Mouse (Mus musculus) liver, embryonic 11.5 days (tissue): Measurements from ENCODE around the gene Ccdc63. TPM values are rescaled to one million over a fixed set of nuclear protein-coding genes. Genes with fewer than 3 reads are reported as not detected.

Source experiments
- ATAC-seq: fragments of 200-750 bp; cut with Nextera tagmentation; replicated peaks from 2 replicates; pipeline ENCODE4 v1.8.0; 2017; ENCODE audit warnings: moderate number of reproducible peaks, mild to moderate bottlenecking, moderate TSS enrichment, moderate library complexity; ENCODE audit not compliant: low FRiP score
- DNase-seq: peaks from one replicate; pipeline ENCODE4 v3.0.0-alpha.2; 2017; ENCODE audit warnings: low spot score
- H3K27ac ChIP-seq: fragments of 300-500 bp; sonication (generic); 2 replicates; pipeline ENCODE4 v1.5.1; 2014; ENCODE audit warnings: mild to moderate bottlenecking, low read depth, low read length, control low read depth
- H3K27me3 ChIP-seq: fragments of 300-500 bp; sonication (generic); replicated peaks from 2 replicates; pipeline ENCODE4 v1.6.1; 2014; ENCODE audit warnings: low read length, mixed read lengths; ENCODE audit not compliant: control insufficient read depth, insufficient read depth
- H3K36me3 ChIP-seq: fragments of 300-500 bp; sonication (generic); 2 replicates; pipeline ENCODE4 v1.6.1; 2014; ENCODE audit warnings: mild to moderate bottlenecking, low read length, moderate library complexity, mixed read lengths; ENCODE audit not compliant: control insufficient read depth, insufficient read depth
- H3K4me1 ChIP-seq: fragments of 300-500 bp; sonication (generic); replicated peaks from 2 replicates; pipeline ENCODE4 v1.6.1; 2014; ENCODE audit warnings: low read length, mixed read lengths; ENCODE audit not compliant: control insufficient read depth, insufficient read depth
- H3K4me2 ChIP-seq: fragments of 300-500 bp; sonication (generic); 2 replicates; pipeline ENCODE4 v1.6.1; 2014; ENCODE audit warnings: mild to moderate bottlenecking, control low read depth, moderate library complexity
- H3K4me3 ChIP-seq: fragments of 300-500 bp; sonication (generic); 2 replicates; pipeline ENCODE4 v1.5.1; 2014; ENCODE audit warnings: low read depth, low read length, control low read depth
- H3K9ac ChIP-seq: fragments of 300-500 bp; sonication (generic); 2 replicates; pipeline ENCODE4 v1.6.1; 2014; ENCODE audit warnings: low read depth, low read length, control low read depth
- H3K9me3 ChIP-seq: fragments of 300-500 bp; sonication (generic); 2 replicates; pipeline ENCODE4 v1.6.1; 2016; ENCODE audit warnings: low read length, inconsistent platforms, mixed read lengths; ENCODE audit not compliant: control insufficient read depth
- WGBS: fragments of 180-500 bp; shearing (Covaris S2); extraction: QIAGEN DNeasy Blood & Tissue Kit; methylation state at CpG from one replicate; pipeline ENCODE4 v1.1.7; 2014; 5-methylcytosine and 5-hydroxymethylcytosine counted together
- polyA plus RNA-seq: library from polyadenylated mRNA; unstranded; fragments of >200 nt; fragmentation: Nextera tagmentation; extraction: Ambion mirVana; gene quantifications from 2 replicates; pipeline ENCODE4 v1.2.1, GENCODE M21; 2014

The Ccdc63 gene
- polyA plus RNA-seq, 1 experiment from 2014 or later, result 0.32 TPM

DNA sequence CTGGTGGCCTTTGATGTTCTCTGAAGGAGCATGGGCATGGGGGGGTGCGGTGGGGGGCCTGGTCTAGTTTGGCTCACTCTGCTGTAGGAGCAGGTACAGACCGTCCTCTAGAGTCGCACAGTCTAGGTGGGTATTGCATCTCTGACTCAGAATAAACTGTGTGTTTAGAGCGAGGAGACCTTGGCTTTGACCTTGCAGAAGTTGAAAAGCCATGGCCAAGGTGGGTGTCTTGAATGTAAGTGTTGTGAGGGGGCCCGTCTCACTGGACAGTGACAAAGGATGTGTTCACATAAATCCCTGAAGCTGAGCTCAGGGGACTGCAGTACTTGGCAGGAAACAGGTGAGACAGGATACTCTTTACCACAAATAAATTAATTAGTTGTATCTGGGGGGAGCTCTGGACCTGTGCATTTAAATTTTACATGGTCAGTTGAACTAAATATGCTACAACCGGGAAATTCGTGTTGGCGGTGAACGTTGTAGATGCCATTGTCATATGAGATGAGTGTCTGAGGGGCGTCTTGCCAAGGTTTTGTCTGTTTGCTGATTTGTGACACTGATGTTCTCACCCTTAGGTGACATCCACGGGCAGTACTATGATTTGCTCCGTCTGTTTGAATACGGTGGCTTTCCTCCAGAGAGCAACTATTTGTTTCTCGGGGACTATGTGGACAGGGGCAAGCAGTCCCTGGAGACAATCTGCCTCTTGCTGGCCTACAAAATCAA lies 27.9 kb upstream of the Ccdc63 start:
- H3K9me3 ChIP-seq, result no peaks in the 10 kb centered on the region
- H3K36me3 ChIP-seq, result peaks cover 72% of the 10 kb centered on the region
- peaks cover 14% of the 10 kb centered on the region for H3K4me1 ChIP-seq
- 88% methylated on average over 13 of the region's 14 CpGs for WGBS
- H3K9ac ChIP-seq, result no peak overlapping the region
- H3K27ac ChIP-seq, result no peak overlapping the region
- H3K4me2 ChIP-seq, result no peak overlapping the region
- H3K4me3 ChIP-seq, result no peak overlapping the region
- H3K27me3 ChIP-seq, result no peaks in the 10 kb centered on the region
- DNase-seq, result no peak
- ATAC-seq, result no peak

DNA sequence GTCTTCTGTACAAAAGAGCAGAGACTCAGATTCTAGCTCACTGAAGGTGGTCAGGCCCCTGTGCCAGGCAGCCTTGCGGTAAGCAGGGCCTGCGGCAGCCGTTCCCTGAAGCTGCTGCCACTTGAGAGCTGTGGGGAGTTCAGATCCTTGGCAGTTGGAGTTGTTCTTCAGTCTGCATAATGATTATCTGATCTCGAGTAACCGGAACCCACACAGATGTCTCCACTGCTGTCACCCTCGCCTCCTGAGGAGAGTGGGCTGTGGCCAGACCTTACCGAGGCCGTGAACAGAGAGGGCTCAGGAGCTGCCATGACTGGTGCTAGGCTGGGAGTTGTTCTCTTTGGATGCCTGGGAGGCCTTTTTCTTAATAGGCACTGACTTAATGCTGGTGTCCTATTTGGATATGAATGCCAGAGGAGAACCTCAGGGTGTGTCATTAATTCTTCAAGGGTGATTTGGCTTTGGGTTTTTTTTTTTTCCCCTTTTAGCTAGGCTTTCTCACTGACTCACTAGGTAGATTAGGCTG lies 26.1 kb upstream of the Ccdc63 start:
- Histone ChIP-seq H3K27ac (no peak overlapping the region), H3K27me3 (no peaks in the 10 kb centered on the region), H3K4me2 (no peak overlapping the region), H3K36me3 (peaks cover 72% of the 10 kb centered on the region), H3K4me1 (peaks cover 21% of the 10 kb centered on the region), H3K4me3 (no peak overlapping the region), H3K9me3 (no peaks in the 10 kb centered on the region), H3K9ac (no peak overlapping the region)
- ATAC-seq (no peak), DNase-seq (no peak)
- WGBS, result 62% methylated on average over 8 of the region's 8 CpGs

DNA sequence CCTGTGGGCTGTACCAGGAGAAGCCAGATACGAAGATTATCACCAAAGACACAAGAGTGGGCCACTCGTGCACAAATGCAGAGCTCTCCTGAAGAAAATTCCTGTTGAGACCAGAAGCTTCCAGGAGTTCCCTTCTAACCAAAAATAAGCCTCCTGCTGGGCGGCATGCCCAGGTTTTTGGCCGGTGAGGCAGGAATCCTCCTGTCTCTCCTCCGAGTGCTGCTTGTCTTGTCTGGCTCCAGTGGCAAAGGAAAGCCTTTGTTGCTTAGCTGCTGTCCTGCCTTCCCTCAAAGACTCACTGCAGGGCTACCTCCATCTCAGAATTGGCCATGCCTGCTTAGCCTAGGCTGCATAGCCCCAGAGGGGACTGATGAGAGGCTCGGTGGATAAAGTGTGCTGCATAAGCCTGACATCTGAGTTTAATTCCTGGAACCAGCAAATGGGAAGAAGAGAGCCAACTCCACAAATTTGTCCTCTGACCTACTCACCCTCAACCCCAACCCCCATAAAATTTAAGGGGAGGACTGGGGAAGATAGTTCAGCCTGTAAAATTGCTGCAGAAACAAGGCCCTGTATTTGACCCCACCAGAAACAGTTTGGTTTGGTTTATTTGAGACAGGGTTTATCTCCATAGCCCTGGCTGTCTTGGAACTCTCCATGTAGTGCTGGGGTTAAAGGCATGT lies 24.8 kb upstream of the Ccdc63 start:
- H3K27ac ChIP-seq, result no peak overlapping the region
- H3K9me3 ChIP-seq, result no peaks in the 10 kb centered on the region
- H3K27me3 ChIP-seq, result no peaks in the 10 kb centered on the region
- H3K36me3 ChIP-seq, result peaks cover 66% of the 10 kb centered on the region
- peaks cover 28% of the 10 kb centered on the region for H3K4me1 ChIP-seq
- H3K4me3 ChIP-seq, result no peak overlapping the region
- H3K4me2 ChIP-seq, result no peak overlapping the region
- H3K9ac ChIP-seq, result no peak overlapping the region
- 76% methylated on average over 6 of the region's 6 CpGs for WGBS
- no peak for DNase-seq
- no peak for ATAC-seq

DNA sequence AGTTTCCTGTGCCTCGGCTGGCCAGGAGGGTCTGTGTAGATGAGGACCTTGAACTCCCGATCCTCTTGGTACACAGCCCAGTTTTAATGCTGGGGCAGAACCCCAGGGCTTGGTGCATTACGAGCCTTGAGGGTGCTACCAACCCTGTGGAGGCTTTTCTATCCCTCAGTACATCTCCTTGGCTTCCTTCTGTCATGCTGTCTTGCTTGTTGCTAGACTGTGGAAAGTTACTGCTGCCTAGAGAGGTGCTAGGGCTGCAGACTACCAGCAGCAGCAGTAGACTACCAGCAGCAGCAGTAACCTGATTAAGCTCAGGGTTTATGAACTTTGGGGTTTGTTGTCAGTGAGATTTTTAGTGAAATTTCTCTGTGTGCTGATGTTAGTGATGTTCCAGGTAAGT lies 23.4 kb upstream of the Ccdc63 start:
- no peak for ATAC-seq
- Histone ChIP-seq H3K4me2 (no peak overlapping the region), H3K27me3 (no peaks in the 10 kb centered on the region), H3K4me3 (no peak overlapping the region), H3K4me1 (peaks cover 38% of the 10 kb centered on the region), H3K27ac (no peak overlapping the region), H3K9ac (no peak overlapping the region), H3K36me3 (peaks cover 52% of the 10 kb centered on the region), H3K9me3 (no peaks in the 10 kb centered on the region)
- no peak for DNase-seq
- 80% methylated on average over 3 of the region's 3 CpGs for WGBS

DNA sequence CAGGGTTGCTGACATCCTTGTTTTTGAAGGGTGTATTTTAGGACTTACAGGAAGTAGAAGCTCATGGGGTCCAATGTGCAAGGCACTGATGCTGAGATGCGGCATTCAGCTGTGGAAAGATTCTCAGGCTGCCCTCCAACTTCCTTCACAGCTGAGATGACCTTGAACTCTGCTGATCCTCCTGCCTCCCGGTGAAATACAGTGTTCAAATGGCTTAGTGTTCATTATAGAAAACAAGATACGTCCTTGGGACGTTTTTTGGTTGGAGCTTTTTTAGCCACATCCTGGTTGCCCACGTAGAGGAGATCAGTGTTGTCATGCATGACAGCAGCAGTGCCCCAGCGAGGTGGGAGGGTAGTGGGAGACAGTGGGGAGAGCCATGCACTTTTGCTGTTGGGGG lies 22.6 kb upstream of the Ccdc63 start:
- no peak overlapping the region for H3K27ac ChIP-seq
- ATAC-seq (no peak), DNase-seq (no peak)
- no peaks in the 10 kb centered on the region for H3K27me3 ChIP-seq
- no peaks in the 10 kb centered on the region for H3K9me3 ChIP-seq
- H3K9ac ChIP-seq, result no peak overlapping the region
- 60% methylated on average over 6 of the region's 6 CpGs for WGBS
- no peak overlapping the region for H3K4me2 ChIP-seq
- peaks cover 46% of the 10 kb centered on the region for H3K36me3 ChIP-seq
- H3K4me1 ChIP-seq, result peaks cover 38% of the 10 kb centered on the region
- H3K4me3 ChIP-seq, result no peak overlapping the region

DNA sequence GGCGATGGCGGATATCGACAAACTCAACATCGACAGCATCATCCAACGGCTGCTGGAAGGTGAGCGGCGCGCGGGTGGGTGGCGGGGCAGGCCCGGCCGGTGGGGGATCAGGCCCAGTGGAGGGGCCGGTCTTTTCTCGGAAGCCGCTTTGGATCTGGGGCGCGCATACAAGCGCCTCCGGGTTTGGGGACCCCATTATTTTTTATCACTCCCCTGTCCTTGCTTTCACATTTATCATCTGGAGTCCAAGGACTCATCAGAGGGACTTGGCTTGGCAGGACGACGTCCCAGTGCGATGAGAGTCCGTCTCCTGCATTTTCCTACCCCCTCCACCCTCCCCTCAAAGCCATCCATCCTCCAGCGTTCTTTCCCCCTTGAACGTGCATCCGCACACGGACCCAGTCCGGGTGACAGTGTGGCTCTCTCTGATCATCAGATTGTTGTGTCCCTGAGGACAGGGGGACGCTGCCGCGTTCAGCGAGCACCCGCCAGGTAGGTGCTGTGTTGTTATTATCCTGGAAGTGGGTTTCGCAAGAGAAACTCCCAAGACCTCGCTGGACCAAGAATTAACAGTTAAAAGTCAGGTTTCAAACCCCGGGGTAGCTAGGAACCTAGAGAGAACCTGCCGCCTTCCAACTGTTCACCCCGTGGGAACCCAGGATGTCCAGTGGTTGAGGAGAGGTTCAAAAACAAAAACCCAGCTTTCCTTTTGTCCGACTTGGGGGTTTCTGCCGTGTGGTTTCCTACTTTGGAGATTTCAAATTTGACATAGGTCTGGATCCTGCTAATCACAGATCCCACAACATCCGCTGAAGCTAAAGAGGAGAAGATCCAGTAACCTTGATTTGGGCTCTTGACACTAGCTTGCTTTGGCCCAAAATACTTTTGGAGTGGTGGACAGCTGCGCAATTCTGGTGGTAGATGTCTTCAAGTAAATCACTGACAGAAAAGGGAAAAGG lies 18.2 kb upstream of the Ccdc63 start:
- ATAC-seq (peak; percentile 19), DNase-seq (no peak)
- Histone ChIP-seq H3K4me2 (peak overlapping the region; percentile 89), H3K36me3 (peaks cover 23% of the 10 kb centered on the region), H3K4me3 (peak overlapping the region; percentile 86), H3K9ac (peak overlapping the region; percentile 98), H3K27ac (peak overlapping the region; percentile 69), H3K9me3 (no peaks in the 10 kb centered on the region), H3K4me1 (peaks cover 38% of the 10 kb centered on the region), H3K27me3 (no peaks in the 10 kb centered on the region)
- 2% methylated on average over 42 of the region's 42 CpGs for WGBS

DNA sequence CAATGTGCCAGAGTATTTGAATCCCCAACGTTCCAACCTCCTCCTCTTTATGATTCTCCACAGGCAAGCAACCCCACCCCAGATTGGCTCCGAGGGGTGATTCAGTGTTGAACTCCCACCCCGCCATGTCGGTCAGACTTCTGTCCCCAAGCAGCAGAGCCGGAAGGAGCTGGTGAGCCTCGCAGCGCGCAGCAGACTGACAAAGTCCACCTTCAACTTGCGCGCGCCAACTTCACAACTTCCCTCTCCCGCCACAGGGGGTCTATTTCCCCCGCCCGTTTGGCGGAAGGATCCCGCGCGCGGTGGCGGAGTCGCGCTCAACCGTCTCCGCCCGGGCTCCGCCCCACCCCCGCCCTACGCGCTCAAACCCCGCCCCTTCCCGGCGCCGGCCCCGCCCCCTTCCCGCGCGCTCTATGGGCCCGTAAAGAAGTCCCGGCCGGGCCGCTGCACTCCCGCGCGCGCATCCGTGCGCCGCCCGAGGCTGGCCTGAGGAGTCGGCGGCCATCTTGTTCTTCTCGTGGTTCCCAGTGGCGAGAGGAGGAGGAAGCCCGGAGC lies 17.3 kb upstream of the Ccdc63 start, which contains the start of gene Ppp1cc:
TSS of gene Ppp1cc (plus strand) at position 452 of the 555 bp plus-strand sequence.
- Histone ChIP-seq H3K4me2 (peak within 1 kb of the TSS; percentile 89), H3K4me1 (peaks cover 35% of the 10 kb centered on the region), H3K27ac (peak within 1 kb of the TSS; percentile 77), H3K9me3 (no peaks in the 10 kb centered on the region), H3K36me3 (peaks cover 16% of the 10 kb centered on the region), H3K4me3 (peak within 1 kb of the TSS; percentile 86), H3K9ac (peak within 1 kb of the TSS; percentile 98), H3K27me3 (no peaks in the 10 kb centered on the region)
- ATAC-seq (peak; percentile 91), DNase-seq (peak; percentile 96)
- 1% methylated on average over 46 of the region's 54 CpGs for WGBS

DNA sequence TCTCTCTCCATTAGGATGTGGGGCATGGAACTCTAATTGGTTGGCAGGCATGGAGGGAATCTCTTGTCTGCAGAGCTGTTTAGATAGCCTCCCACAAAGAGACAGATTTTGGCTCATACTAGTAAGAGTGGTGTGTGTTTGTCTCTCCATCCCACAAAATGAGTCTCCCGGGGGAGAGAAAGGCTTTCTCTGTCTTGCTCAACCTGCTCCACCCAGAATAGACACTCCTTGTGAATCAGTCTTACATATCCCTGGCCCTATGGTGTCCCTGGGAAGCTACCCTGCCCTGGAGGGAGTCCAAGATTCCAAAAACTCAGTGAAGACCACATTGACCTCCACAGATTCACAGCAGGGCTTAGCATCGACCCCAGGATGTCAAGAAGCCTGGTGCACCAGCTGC lies 15.9 kb upstream of the Ccdc63 start:
- Histone ChIP-seq H3K9ac (no peak overlapping the region), H3K36me3 (peaks cover 5% of the 10 kb centered on the region), H3K27ac (no peak overlapping the region), H3K4me2 (peak overlapping the region; percentile 3; the same call in 1 of the 2 replicates), H3K4me3 (0 out of 2 replicates have a peak overlapping the region, but pooled peaks have one; percentile 86), H3K4me1 (peaks cover 28% of the 10 kb centered on the region), H3K9me3 (no peaks in the 10 kb centered on the region), H3K27me3 (no peaks in the 10 kb centered on the region)
- ATAC-seq (no peak), DNase-seq (no peak)
- WGBS, result 69% methylated on average over 2 of the region's 2 CpGs
